8 mouse cellular contexts compared by ENCODE assay signal in genomic region chr3:51888295-51888661, GRCm38 (mm10).
DNase-seq lines count a peak whose midpoint lies in the region; ATAC-seq and TF ChIP-seq lines count a peak whose summit lies in the region.

No protein-coding gene starts in this region.

- H3K9ac ChIP-seq in heart, embryonic 11.5 days (ENCODE audit: low read depth, low read length), result peak overlapping the region; percentile 62; the same call in 1 of the 2 replicates
- H3K9ac ChIP-seq in heart, adult 2 months (ENCODE audit: low read depth, low read length), result no peak overlapping the region
- H3K9ac ChIP-seq in embryonic facial prominence, embryonic 11.5 days (replicated peaks; ENCODE audit: low read length), result peak overlapping the region; percentile 29
- H3K9ac ChIP-seq in intestine, embryonic 14.5 days (ENCODE audit: low read length), result no peak overlapping the region
- peak overlapping the region; percentile 34; the same call in 1 of the 2 replicates for H3K9ac ChIP-seq in midbrain, embryonic 14.5 days (replicated peaks; ENCODE audit: low read length)

- no peak for TF ChIP-seq POLR2A in heart, adult 2 months (IDR thresholded peaks at IDR 0.05; ENCODE audit: insufficient read depth, low read depth, low read length)

- intact Hi-C loops in heart, adult 2 months (cut with DNase I), result no loop called here
- intact Hi-C loops in left cerebral cortex, postnatal 14 days (cut with DNase I), result loop anchor here (10.0 kb wide), 1 partner anchor 117 kb away; no protein-coding TSS in a partner anchor

- no peaks in the 10 kb centered on the region for H3K9me3 ChIP-seq in heart, embryonic 11.5 days (replicated peaks; ENCODE audit: control insufficient read depth, low read length)
- H3K9me3 ChIP-seq in embryonic facial prominence, embryonic 11.5 days (replicated peaks; ENCODE audit: control insufficient read depth, low read length), result no peaks in the 10 kb centered on the region
- H3K9me3 ChIP-seq in intestine, embryonic 14.5 days (ENCODE audit: control insufficient read depth, low read length), result no peaks in the 10 kb centered on the region
- no peaks in the 10 kb centered on the region for H3K9me3 ChIP-seq in midbrain, embryonic 14.5 days (ENCODE audit: control insufficient read depth, low read length)

- H3K4me3 ChIP-seq in heart, embryonic 11.5 days (ENCODE audit: low read depth, low read length), result peak overlapping the region; percentile 32; the same call in 1 of the 2 replicates
- no peak overlapping the region for H3K4me3 ChIP-seq in heart, adult 2 months
- H3K4me3 ChIP-seq in embryonic facial prominence, embryonic 11.5 days (ENCODE audit: low read depth, low read length), result no peak overlapping the region
- no peak overlapping the region for H3K4me3 ChIP-seq in intestine, embryonic 14.5 days (ENCODE audit: low read depth, low read length)
- H3K4me3 ChIP-seq in midbrain, embryonic 14.5 days (replicated peaks; ENCODE audit: low read depth, low read length), result no peak overlapping the region

- H3K4me2 ChIP-seq in heart, embryonic 11.5 days, result peak overlapping the region; percentile 70
- peak overlapping the region; percentile 41 for H3K4me2 ChIP-seq in embryonic facial prominence, embryonic 11.5 days (ENCODE audit: low read depth, low read length)
- peak overlapping the region; percentile 39 for H3K4me2 ChIP-seq in intestine, embryonic 14.5 days (ENCODE audit: low read length)
- peak overlapping the region; percentile 45 for H3K4me2 ChIP-seq in midbrain, embryonic 14.5 days (ENCODE audit: low read length)

- ATAC-seq in heart, embryonic 11.5 days (replicated peaks; ENCODE audit: insufficient number of reproducible peaks, low FRiP score, low TSS enrichment), result no peak
- ATAC-seq in embryonic facial prominence, embryonic 11.5 days (replicated peaks; ENCODE audit: insufficient number of reproducible peaks, low FRiP score, low TSS enrichment, low read depth), result no peak
- no peak for ATAC-seq in intestine, embryonic 14.5 days (replicated peaks; ENCODE audit: low FRiP score, low TSS enrichment, low read depth)
- peak; percentile 40 for ATAC-seq in midbrain, embryonic 14.5 days (ENCODE audit: low FRiP score, low TSS enrichment)

- 7% methylated on average over 7 of the region's 8 CpGs for WGBS in heart, embryonic 11.5 days (ENCODE audit: insufficient replicate concordance)
- WGBS in heart, adult 2 months, result 19% methylated on average over 8 of the region's 8 CpGs
- WGBS in embryonic facial prominence, embryonic 11.5 days, result 3% methylated on average over 7 of the region's 8 CpGs
- WGBS in intestine, embryonic 14.5 days, result 3% methylated on average over 8 of the region's 8 CpGs
- WGBS in midbrain, embryonic 14.5 days, result 6% methylated on average over 7 of the region's 8 CpGs

- no peak for TF ChIP-seq EP300 in heart, adult 2 months (IDR thresholded peaks at IDR 0.05; ENCODE audit: insufficient read depth, low read depth, low read length)

- no peaks in the 10 kb centered on the region for H3K36me3 ChIP-seq in heart, embryonic 11.5 days (ENCODE audit: control insufficient read depth, insufficient read depth, low read length)
- H3K36me3 ChIP-seq in heart, adult 2 months (ENCODE audit: control insufficient read depth, insufficient read depth, low read length), result no peaks in the 10 kb centered on the region
- H3K36me3 ChIP-seq in embryonic facial prominence, embryonic 11.5 days (replicated peaks; ENCODE audit: control insufficient read depth, insufficient read depth, low read depth, low read length), result no peaks in the 10 kb centered on the region
- H3K36me3 ChIP-seq in intestine, embryonic 14.5 days (ENCODE audit: control insufficient read depth, insufficient read depth, low read length), result no peaks in the 10 kb centered on the region
- no peaks in the 10 kb centered on the region for H3K36me3 ChIP-seq in midbrain, embryonic 14.5 days (ENCODE audit: control insufficient read depth, insufficient read depth, low read length)

- no peaks in the 10 kb centered on the region for H3K27me3 ChIP-seq in heart, embryonic 11.5 days (ENCODE audit: control insufficient read depth, insufficient read depth, low read length)
- H3K27me3 ChIP-seq in heart, adult 2 months (ENCODE audit: control insufficient read depth, insufficient read depth, low read length), result no peaks in the 10 kb centered on the region
- H3K27me3 ChIP-seq in embryonic facial prominence, embryonic 11.5 days (ENCODE audit: control insufficient read depth, insufficient read depth, low read length), result no peaks in the 10 kb centered on the region
- H3K27me3 ChIP-seq in intestine, embryonic 14.5 days (replicated peaks; ENCODE audit: control insufficient read depth, insufficient read depth, low read length), result no peaks in the 10 kb centered on the region
- H3K27me3 ChIP-seq in midbrain, embryonic 14.5 days (ENCODE audit: control insufficient read depth, insufficient read depth, low read length), result no peaks in the 10 kb centered on the region

- H3K79me2 ChIP-seq in heart, adult 2 months (replicated peaks; ENCODE audit: control insufficient read depth, insufficient read depth, low read length), result no peaks in the 10 kb centered on the region

- peaks cover 21% of the 10 kb centered on the region for H3K4me1 ChIP-seq in heart, embryonic 11.5 days (ENCODE audit: control insufficient read depth, insufficient read depth, low read length)
- H3K4me1 ChIP-seq in heart, adult 2 months (ENCODE audit: control insufficient read depth, insufficient read depth, low read length), result peaks cover 5% of the 10 kb centered on the region; the same call in 1 of the 2 replicates
- H3K4me1 ChIP-seq in embryonic facial prominence, embryonic 11.5 days (ENCODE audit: control insufficient read depth, insufficient read depth, low read length), result peaks cover 6% of the 10 kb centered on the region; the same call in 1 of the 2 replicates
- H3K4me1 ChIP-seq in intestine, embryonic 14.5 days (replicated peaks; ENCODE audit: control insufficient read depth, insufficient read depth, low read length), result peaks cover 19% of the 10 kb centered on the region
- peaks cover 29% of the 10 kb centered on the region for H3K4me1 ChIP-seq in midbrain, embryonic 14.5 days (ENCODE audit: control insufficient read depth, insufficient read depth, low read length)

- H3K27ac ChIP-seq in heart, embryonic 11.5 days (ENCODE audit: low read depth, low read length), result no peak overlapping the region
- H3K27ac ChIP-seq in heart, adult 2 months, result no peak overlapping the region
- H3K27ac ChIP-seq in embryonic facial prominence, embryonic 11.5 days (replicated peaks; ENCODE audit: low read depth, low read length), result peak overlapping the region; percentile 8; the same call in 1 of the 2 replicates
- no peak overlapping the region for H3K27ac ChIP-seq in intestine, embryonic 14.5 days (ENCODE audit: low read depth)
- H3K27ac ChIP-seq in midbrain, embryonic 14.5 days (replicated peaks; ENCODE audit: low read depth, low read length), result peak overlapping the region; percentile 89

- DNase-seq in heart, adult 2 months, result no peak
- peak; percentile 54 for DNase-seq in embryonic facial prominence, embryonic 11.5 days (ENCODE audit: low spot score)
- no peak for DNase-seq in intestine, embryonic 14.5 days (ENCODE audit: low spot score)
- DNase-seq in midbrain, embryonic 14.5 days, result peak; percentile 75
- no peak for DNase-seq in layer of hippocampus, adult 9-10 months (ENCODE audit: low spot score)
- DNase-seq in left cerebral cortex, postnatal 14 days (ENCODE audit: low spot score in 2 of 2), result no peak
- DNase-seq in adrenal gland, postnatal 10 days, result no peak

- TF ChIP-seq CTCF in heart, adult 2 months (IDR thresholded peaks at IDR 0.05), result no peak

Comparison
In these comparisons a context has a peak if more than half of its experiments do, and no peak if none do; other contexts are left out.
1. H3K9ac ChIP-seq: peak in heart, embryonic 11.5 days (single experiment), embryonic facial prominence, embryonic 11.5 days (single experiment) and midbrain, embryonic 14.5 days (single experiment); none in heart, adult 2 months (single experiment) and intestine, embryonic 14.5 days (single experiment).
2. H3K27ac ChIP-seq: peak in embryonic facial prominence, embryonic 11.5 days (single experiment) and midbrain, embryonic 14.5 days (single experiment); none in heart, embryonic 11.5 days (single experiment), heart, adult 2 months (single experiment) and intestine, embryonic 14.5 days (single experiment).
3. DNase-seq: peak in embryonic facial prominence, embryonic 11.5 days (single experiment) and midbrain, embryonic 14.5 days (single experiment); none in heart, adult 2 months (0 of 2), intestine, embryonic 14.5 days (single experiment), layer of hippocampus, adult 9-10 months (single experiment), left cerebral cortex, postnatal 14 days (0 of 2) and adrenal gland, postnatal 10 days (single experiment).
4. Peak in every context shown above with its lines, with median percentiles within 50 percentile points of each other: H3K4me2 ChIP-seq.